Mouse (Mus musculus) right cerebral cortex, postnatal 10 days (tissue): Measurements from ENCODE around the gene Shb.

Experiments used
- DNase-seq, 2 experiments: peaks; one replicate each; pipeline ENCODE4 v3.0.0; 2021; ENCODE audit warnings: low spot score in 2 of 2

The Shb gene

GRCm38 (mm10) chr4:45483271-45484245, 48.7 kb downstream of the Shb start:
- DNase-seq = no peak

GRCm38 (mm10) chr4:45482271-45482670, 50.0 kb downstream of the Shb start:
- DNase-seq = no peak

- DNase-seq = no peak
Measured at GRCm38 (mm10) chr4:45481431-45481830, 50.8 kb downstream of the Shb start.

- DNase-seq = no peak
Measured at GRCm38 (mm10) chr4:45480595-45480994, 51.7 kb downstream of the Shb start.

- DNase-seq = no peak
Measured at GRCm38 (mm10) chr4:45479433-45479832, 52.8 kb downstream of the Shb start.

- peak; percentile 80 to 83 for DNase-seq
Measured at GRCm38 (mm10) chr4:45478178-45478577, 54.1 kb downstream of the Shb start.

GRCm38 (mm10) chr4:45477047-45477446, 55.2 kb downstream of the Shb start:
- no peak for DNase-seq

GRCm38 (mm10) chr4:45474832-45475231, 57.4 kb downstream of the Shb start:
- no peak for DNase-seq

GRCm38 (mm10) chr4:45474131-45474530, 58.1 kb downstream of the Shb start:
- no peak for DNase-seq

GRCm38 (mm10) chr4:45473129-45473528, 59.1 kb downstream of the Shb start:
- DNase-seq = peak; percentile 90 to 92

- no peak for DNase-seq
Measured at GRCm38 (mm10) chr4:45472706-45473105, 59.6 kb downstream of the Shb start.

- DNase-seq = peak; percentile 60 to 79
Measured at GRCm38 (mm10) chr4:45471654-45472556, 60.4 kb downstream of the Shb start.

- DNase-seq = no peak
Measured at GRCm38 (mm10) chr4:45469057-45469456, 63.2 kb downstream of the Shb start.

GRCm38 (mm10) chr4:45468507-45468906, 63.8 kb downstream of the Shb start:
- DNase-seq = no peak

- peak; percentile 69 to 71 for DNase-seq
Measured at GRCm38 (mm10) chr4:45467115-45467912, 65.0 kb downstream of the Shb start.

GRCm38 (mm10) chr4:45464941-45465340, 67.3 kb downstream of the Shb start:
- no peak for DNase-seq

GRCm38 (mm10) chr4:45464528-45464927, 67.7 kb downstream of the Shb start:
- DNase-seq = no peak

- no peak for DNase-seq
Measured at GRCm38 (mm10) chr4:45464123-45464522, 68.1 kb downstream of the Shb start.

- no peak for DNase-seq
Measured at GRCm38 (mm10) chr4:45462628-45463027, 69.6 kb downstream of the Shb start.

GRCm38 (mm10) chr4:45461661-45462060, 70.6 kb downstream of the Shb start:
- no peak for DNase-seq

- DNase-seq = no peak
Measured at GRCm38 (mm10) chr4:45459375-45459774, 72.9 kb downstream of the Shb start.

GRCm38 (mm10) chr4:45457543-45457942, 74.7 kb downstream of the Shb start:
- DNase-seq = no peak
